Mouse (Mus musculus) G1E (cell line): ENCODE data around the gene Rreb1.

Experiments
- CTCF ChIP-seq: IDR thresholded peaks from 2 replicates; pipeline ENCODE4 v1.5.1; 2012; ENCODE audit warnings: low read depth, low read length, inconsistent platforms, mixed read lengths
- GATA2 ChIP-seq: IDR thresholded peaks from 2 replicates; pipeline ENCODE4 v1.6.1; 2012; ENCODE audit warnings: low read depth, low read length, inconsistent platforms, borderline replicate concordance
- POLR2AphosphoS5 ChIP-seq: IDR thresholded peaks from 2 replicates; pipeline ENCODE4 v1.6.1; 2012; ENCODE audit warnings: low read depth, low read length, inconsistent platforms; ENCODE audit not compliant: insufficient replicate concordance
- TAL1 ChIP-seq: conservative IDR thresholded peaks from 2 replicates; pipeline ENCODE4 v1.6.1; 2012; ENCODE audit warnings: low read depth, low read length, inconsistent platforms, mixed read lengths

GRCm38 (mm10) chr13:37942887-37943331 lies 164.7 kb downstream of the Rreb1 start:
- TF ChIP-seq TAL1 (no peak), CTCF (no peak), GATA2 (no peak), POLR2AphosphoS5 (no peak)
